Mouse (Mus musculus) E14TG2a.4 (cell line): ENCODE results near the gene Slc22a6.
A peak's percentile ranks its signal among the peaks of the same experiment; 100 is the strongest.

Experiments used
- H3K27me3 ChIP-seq: 2 replicates; pipeline ENCODE4 v1.6.1; 2014; ENCODE audit warnings: low read length, control low read depth; ENCODE audit not compliant: insufficient read depth
- H3K36me3 ChIP-seq: 2 replicates; pipeline ENCODE4 v1.6.1; 2014; ENCODE audit warnings: low read length, control low read depth; ENCODE audit not compliant: insufficient read depth
- H3K4me1 ChIP-seq: replicated peaks from 2 replicates; pipeline ENCODE4 v1.6.1; 2014; ENCODE audit warnings: low read depth, low read length, control low read depth
- H3K4me3 ChIP-seq: replicated peaks from 2 replicates; pipeline ENCODE4 v1.5.1; 2014; ENCODE audit warnings: mild to moderate bottlenecking, low read length
- H3K9me3 ChIP-seq: 2 replicates; pipeline ENCODE4 v1.6.1; 2014; ENCODE audit warnings: low read length, control low read depth
- CTCF ChIP-seq: conservative IDR thresholded peaks from 2 replicates; pipeline ENCODE4 v1.5.1; 2014; ENCODE audit warnings: low read length
- NANOG ChIP-seq: IDR thresholded peaks from 2 replicates; pipeline ENCODE4 v1.6.1; 2014; ENCODE audit warnings: borderline replicate concordance, low read length, mixed read lengths
- POU5F1 ChIP-seq: IDR thresholded peaks from 2 replicates; pipeline ENCODE4 v1.6.1; 2014; ENCODE audit warnings: low read length, borderline replicate concordance

Slc22a6 gene

GRCm38 (mm10) chr19:8617904-8618303 is at the start of gene Slc22a6:
Gene Slc22a6, plus strand, starts transcription at chr19:8618039.
- Histone ChIP-seq H3K4me1 (no peaks in the 10 kb centered on the region), H3K36me3 (no peaks in the 10 kb centered on the region), H3K27me3 (no peaks in the 10 kb centered on the region; the same call in 1 of the 2 replicates), H3K4me3 (no peak within 1 kb of the TSS; the same call in 1 of the 2 replicates), H3K9me3 (no peaks in the 10 kb centered on the region)
- no peak for TF ChIP-seq POU5F1
- TF ChIP-seq CTCF = no peak
- no peak for TF ChIP-seq NANOG

GRCm38 (mm10) chr19:8569453-8569863 is 48.4 kb upstream of the Slc22a6 start:
- peaks cover 6% of the 10 kb centered on the region; the same call in 1 of the 2 replicates for H3K27me3 ChIP-seq
- no peaks in the 10 kb centered on the region for H3K36me3 ChIP-seq
- no peak for TF ChIP-seq NANOG
- peak; percentile 41 for TF ChIP-seq CTCF
- peak overlapping the region; percentile 57 for H3K4me3 ChIP-seq
- no peaks in the 10 kb centered on the region for H3K9me3 ChIP-seq
- H3K4me1 ChIP-seq = peaks cover 29% of the 10 kb centered on the region

DNA sequence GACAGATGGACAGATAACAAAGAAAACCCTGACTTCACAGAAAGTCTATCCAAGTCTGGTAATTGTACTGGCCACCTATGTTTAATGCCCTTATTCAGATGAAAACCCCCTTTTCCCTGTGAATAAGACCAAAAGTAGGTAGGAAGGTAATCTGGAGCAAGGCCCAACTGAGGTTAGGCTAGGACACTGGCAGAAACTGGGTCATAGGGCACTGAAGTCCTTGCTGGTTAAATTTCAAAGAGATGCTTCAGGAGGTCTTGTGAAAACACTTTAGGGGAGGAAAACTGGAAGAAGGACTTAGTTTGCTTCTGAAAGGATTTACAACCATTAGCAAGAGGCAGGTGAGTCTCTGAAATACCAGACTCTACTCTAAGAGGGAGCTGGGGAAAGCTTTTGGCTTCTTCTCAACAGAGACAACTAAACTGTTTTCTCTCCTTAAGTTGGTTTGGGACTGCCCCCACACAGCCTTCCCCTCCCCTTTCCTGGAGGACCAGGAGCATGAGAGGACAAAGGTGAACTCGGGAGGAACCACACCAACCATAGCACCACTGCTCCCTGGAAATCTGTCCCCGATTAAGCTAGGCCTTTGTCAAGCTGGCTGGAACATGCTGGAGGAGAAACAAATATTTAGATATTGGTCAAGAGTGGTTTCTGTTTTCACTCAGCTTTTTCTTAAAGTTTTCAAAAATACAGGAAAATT is 47.3 kb upstream of the Slc22a6 start:
- no peaks in the 10 kb centered on the region for H3K9me3 ChIP-seq
- H3K27me3 ChIP-seq = peaks cover 6% of the 10 kb centered on the region; the same call in 1 of the 2 replicates
- TF ChIP-seq POU5F1 (no peak), NANOG (no peak), CTCF (no peak)
- H3K4me1 ChIP-seq = peaks cover 29% of the 10 kb centered on the region
- H3K36me3 ChIP-seq = no peaks in the 10 kb centered on the region
- H3K4me3 ChIP-seq = no peak overlapping the region

DNA sequence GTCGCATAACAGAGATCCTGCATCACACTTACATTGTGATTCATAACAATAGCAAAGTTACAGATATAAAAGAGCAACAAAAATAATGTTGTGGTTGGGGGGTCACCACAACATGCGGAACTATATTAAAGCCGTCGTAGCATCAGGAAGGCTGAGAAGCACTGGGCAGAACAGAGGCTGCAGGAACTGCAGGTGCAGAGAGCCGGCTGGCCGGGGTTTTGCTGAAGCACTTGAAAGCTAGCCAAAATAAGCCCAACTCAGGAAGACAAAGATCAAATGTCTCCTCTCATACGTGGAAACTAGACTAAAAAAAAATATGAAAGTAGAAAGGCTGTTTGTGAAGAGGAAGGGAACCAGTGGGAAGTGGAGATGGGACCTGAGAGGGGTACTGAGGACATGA is 46.1 kb upstream of the Slc22a6 start:
- Histone ChIP-seq H3K36me3 (no peaks in the 10 kb centered on the region), H3K9me3 (no peaks in the 10 kb centered on the region), H3K27me3 (peaks cover 6% of the 10 kb centered on the region; the same call in 1 of the 2 replicates), H3K4me3 (no peak overlapping the region), H3K4me1 (peaks cover 29% of the 10 kb centered on the region)
- TF ChIP-seq CTCF (no peak), POU5F1 (no peak), NANOG (no peak)

DNA sequence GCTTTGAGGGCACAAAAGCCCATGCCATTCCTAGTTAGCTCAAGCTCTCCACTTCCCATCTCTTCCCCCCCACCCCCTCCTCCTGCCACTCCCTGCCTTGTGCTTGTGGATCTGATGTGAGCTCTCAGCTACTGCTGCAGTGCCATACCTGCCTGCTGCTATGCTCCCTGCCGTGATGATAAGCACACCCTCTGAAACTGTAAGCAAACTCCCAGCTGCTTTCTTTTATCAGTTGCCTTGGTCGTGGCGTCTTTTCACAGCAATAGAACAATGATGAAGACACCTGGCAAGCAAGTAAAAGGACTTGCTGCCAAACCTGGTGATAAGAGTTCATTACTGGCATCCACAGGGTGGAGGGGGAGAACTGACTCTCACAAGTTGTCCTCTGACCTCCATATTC is 45.4 kb upstream of the Slc22a6 start:
- H3K36me3 ChIP-seq = no peaks in the 10 kb centered on the region
- TF ChIP-seq POU5F1 = no peak
- TF ChIP-seq CTCF = no peak
- no peak for TF ChIP-seq NANOG

DNA sequence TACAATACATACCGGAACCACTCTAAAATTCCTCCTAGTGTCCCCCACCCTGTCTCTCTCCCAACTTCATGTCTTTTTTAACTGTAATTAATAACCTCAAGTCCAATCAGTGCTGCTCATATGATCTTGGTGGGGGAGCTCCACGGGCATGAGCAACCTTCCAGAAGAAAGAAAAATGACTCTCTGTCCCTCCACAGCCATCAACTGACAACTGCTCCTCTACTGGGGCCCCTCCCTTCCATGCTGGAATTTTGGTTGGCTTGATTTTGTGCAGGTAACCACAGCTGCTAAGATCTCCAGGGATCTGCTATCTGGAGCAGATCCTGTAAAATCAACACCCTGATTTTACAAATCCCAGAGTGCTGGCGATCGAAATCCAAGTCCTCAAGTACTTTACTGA is 40.4 kb upstream of the Slc22a6 start:
- H3K27me3 ChIP-seq = 0 out of 2 replicates have a peak, but pooled peaks cover 4% of the 10 kb centered on the region
- TF ChIP-seq POU5F1 (no peak), NANOG (no peak), CTCF (no peak)
- peaks cover 23% of the 10 kb centered on the region for H3K4me1 ChIP-seq
- H3K36me3 ChIP-seq = no peaks in the 10 kb centered on the region
- no peak overlapping the region for H3K4me3 ChIP-seq
- no peaks in the 10 kb centered on the region for H3K9me3 ChIP-seq

More for the DNA sequence above, 45.4 kb upstream of the Slc22a6 start:
- H3K9me3 ChIP-seq = no peaks in the 10 kb centered on the region
- peaks cover 6% of the 10 kb centered on the region; the same call in 1 of the 2 replicates for H3K27me3 ChIP-seq
- H3K4me1 ChIP-seq = peaks cover 24% of the 10 kb centered on the region
- no peak overlapping the region for H3K4me3 ChIP-seq

GRCm38 (mm10) chr19:8578293-8578969 is 39.4 kb upstream of the Slc22a6 start:
- TF ChIP-seq NANOG (no peak), CTCF (peak; percentile 100), POU5F1 (no peak)
- 0 out of 2 replicates have a peak, but pooled peaks cover 4% of the 10 kb centered on the region for H3K27me3 ChIP-seq
- peaks cover 17% of the 10 kb centered on the region for H3K4me1 ChIP-seq
- no peaks in the 10 kb centered on the region for H3K9me3 ChIP-seq
- peak overlapping the region; percentile 24; the same call in 1 of the 2 replicates for H3K4me3 ChIP-seq
- no peaks in the 10 kb centered on the region for H3K36me3 ChIP-seq

DNA sequence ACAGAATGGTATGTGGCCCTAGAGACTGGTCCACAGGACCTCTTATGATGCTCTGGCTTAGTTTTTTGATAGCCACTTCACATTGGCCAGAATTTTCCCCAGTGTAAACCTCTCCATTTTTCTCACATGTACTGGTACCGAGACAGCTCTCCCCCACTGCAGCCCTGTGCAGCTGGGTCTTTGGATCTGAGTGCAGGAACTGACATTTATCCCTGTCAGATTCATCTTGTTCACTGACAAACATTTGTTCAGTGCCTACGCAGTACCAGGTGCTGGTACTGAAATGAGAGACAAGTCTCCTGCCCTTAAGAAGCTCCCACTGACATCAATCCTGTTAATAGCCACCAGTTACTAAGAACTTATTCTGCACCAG is 38.9 kb upstream of the Slc22a6 start:
- H3K36me3 ChIP-seq = no peaks in the 10 kb centered on the region
- H3K4me1 ChIP-seq = peaks cover 17% of the 10 kb centered on the region
- no peaks in the 10 kb centered on the region for H3K9me3 ChIP-seq
- TF ChIP-seq POU5F1 = no peak
- TF ChIP-seq CTCF = no peak
- TF ChIP-seq NANOG = no peak
- H3K27me3 ChIP-seq = 0 out of 2 replicates have a peak, but pooled peaks cover 4% of the 10 kb centered on the region
- no peak overlapping the region for H3K4me3 ChIP-seq
